Mouse (Mus musculus) heart, postnatal 0 days (tissue): ENCODE results near the gene Hes3.

Experiments used
- CTCF ChIP-seq: IDR thresholded peaks from 2 replicates; pipeline ENCODE4 v1.5.1; 2016; ENCODE audit warnings: antibody characterized with exemption, control low read depth, low read depth
- EP300 ChIP-seq: IDR thresholded peaks from 2 replicates; pipeline ENCODE4 v1.6.1; 2016; ENCODE audit warnings: antibody characterized with exemption, low read depth

- TF ChIP-seq CTCF (no peak), EP300 (no peak)
These were observed 47.5 kb downstream of the Hes3 start for GRCm38 (mm10) chr4:152243969-152244368.
